Mouse (Mus musculus) liver, embryonic 14.5 days (tissue): ENCODE data around the gene Gm20897.
"Not testable (repeated sequence)": the region's sequence is repeated elsewhere in the genome, so short reads cannot be mapped to it uniquely, and the experiment has no call there.

ENCODE experiments used
- CTCF ChIP-seq: IDR thresholded peaks from 2 replicates; pipeline ENCODE4 v1.5.1; 2016; ENCODE audit warnings: antibody characterized with exemption, low read depth, control low read depth
- EP300 ChIP-seq: IDR thresholded peaks from 2 replicates; pipeline ENCODE4 v1.6.1; 2016; ENCODE audit warnings: antibody characterized with exemption, low read depth

DNA sequence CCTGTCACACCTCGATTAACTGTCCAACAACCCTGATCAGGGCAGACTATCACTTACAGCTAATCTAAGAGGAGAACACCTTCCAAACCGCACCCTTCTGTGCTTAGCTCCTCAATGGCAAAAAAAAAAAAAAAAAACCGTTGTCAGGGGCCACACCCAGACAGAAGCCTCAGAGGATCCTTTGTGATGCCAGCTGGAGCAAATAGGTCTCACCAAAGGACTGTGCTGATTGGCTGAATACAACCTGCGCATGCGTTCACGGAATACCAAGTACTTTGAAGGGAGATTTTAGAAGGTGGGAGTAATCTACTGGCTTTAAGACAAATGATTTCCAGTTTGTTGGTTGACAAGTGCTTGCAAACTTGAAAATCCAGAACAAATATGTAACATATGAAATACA, at the start of gene Gm20897:
- not testable (repeated sequence) for TF ChIP-seq CTCF, EP300
